Mouse (Mus musculus) right cerebral cortex, adult 18-20 months (tissue): ENCODE measurements around the gene Gm21117.
"Not testable (repeated sequence)": the region's sequence is repeated elsewhere in the genome, so short reads cannot be mapped to it uniquely, and the experiment has no call there.

ENCODE experiments used
- DNase-seq: peaks from one replicate; pipeline ENCODE4 v3.0.0; 2022; ENCODE audit warnings: mixed read lengths

Gene Gm21117

GRCm38 (mm10) chrY:51124920-51125319 is at the start of gene Gm21117:
Gene Gm21117 (plus strand): TSS chrY:51125220.
- DNase-seq = not testable (repeated sequence)
